Mouse (Mus musculus) testis, adult 2 months (tissue): Measurements from ENCODE around the gene Rhbdl3.

Experiments
- CTCF ChIP-seq: fragments of 200-500 bp; IDR thresholded peaks from 2 replicates; pipeline ENCODE4 v1.5.1; 2012; ENCODE audit warnings: low read depth, mild to moderate bottlenecking, inconsistent platforms, low read length, moderate library complexity; ENCODE audit not compliant: control insufficient read depth, insufficient read depth, insufficient replicate concordance
- POLR2A ChIP-seq: fragments of 200-500 bp; IDR thresholded peaks from 2 replicates; pipeline ENCODE4 v1.6.1; 2012; ENCODE audit warnings: low read depth, mild to moderate bottlenecking, inconsistent platforms, low read length, moderate library complexity; ENCODE audit not compliant: control insufficient read depth

GRCm38 (mm10) chr11:80311271-80311670 lies 10.6 kb downstream of the Rhbdl3 start:
- TF ChIP-seq CTCF: no peak
- TF ChIP-seq POLR2A: no peak
